Mouse (Mus musculus) bone marrow, adult 2 months (tissue): Measurements from ENCODE around the gene Ly6g6d.

Experiments
- CTCF ChIP-seq: fragments of 200-500 bp; IDR thresholded peaks from 2 replicates; pipeline ENCODE4 v1.5.1; 2011; ENCODE audit warnings: low read length, control low read depth; ENCODE audit not compliant: control insufficient read depth, insufficient read depth
- POLR2A ChIP-seq: fragments of 200-500 bp; IDR thresholded peaks from 2 replicates; pipeline ENCODE4 v1.6.1; 2011; ENCODE audit warnings: low read depth, mild to moderate bottlenecking, control low read depth, low read length, borderline replicate concordance; ENCODE audit not compliant: control insufficient read depth

DNA sequence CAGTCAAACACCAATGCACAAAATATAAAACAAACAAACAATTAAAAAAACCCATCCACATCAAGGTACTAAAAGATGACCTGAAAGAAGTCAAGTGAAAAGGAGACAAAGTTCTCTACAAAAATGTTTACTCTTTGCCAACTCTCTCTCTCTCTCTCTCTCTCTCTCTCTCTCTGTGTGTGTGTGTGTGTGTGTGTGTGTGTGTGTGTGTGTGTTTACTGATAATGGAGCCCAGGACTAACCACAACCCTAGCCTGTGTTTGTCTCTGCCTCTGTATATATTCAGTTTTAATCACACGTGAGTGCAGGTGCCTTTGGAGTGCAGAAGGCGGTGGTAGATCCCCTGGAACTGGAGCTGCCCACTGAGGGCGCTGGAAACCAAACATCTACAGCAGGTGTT is 20.8 kb downstream of the Ly6g6d start:
- TF ChIP-seq CTCF (no peak), POLR2A (no peak)
